Mouse (Mus musculus) kidney, adult 2 months (tissue): ENCODE measurements at regions not wholly inside any gene's neighbourhood (a gene's known extent, or its start where the extent isn't known, plus 50 kb on each side); places are given as distances from the start of the nearest gene placed in this dataset.

Experiments
- DNase-seq: peaks from one replicate; pipeline ENCODE4 v3.0.0; 2021
- H3K27ac ChIP-seq: fragments of 200-500 bp; 2 replicates; pipeline ENCODE4 v1.5.1; 2012; ENCODE audit warnings: low read depth, low read length, control low read depth, inconsistent platforms; ENCODE audit not compliant: insufficient read depth
- H3K27me3 ChIP-seq: fragments of 200-500 bp; replicated peaks from 2 replicates; pipeline ENCODE4 v1.6.1; 2012; ENCODE audit warnings: mild to moderate bottlenecking, moderate library complexity, low read length, inconsistent platforms; ENCODE audit not compliant: control insufficient read depth, insufficient read depth
- H3K36me3 ChIP-seq: fragments of 200-500 bp; 2 replicates; pipeline ENCODE4 v1.6.1; 2012; ENCODE audit warnings: mild to moderate bottlenecking, moderate library complexity, low read length, inconsistent platforms; ENCODE audit not compliant: control insufficient read depth, insufficient read depth
- H3K4me1 ChIP-seq: fragments of 200-500 bp; 2 replicates; pipeline ENCODE4 v1.6.1; 2011; ENCODE audit warnings: low read length; ENCODE audit not compliant: control insufficient read depth, insufficient read depth
- H3K4me3 ChIP-seq: fragments of 200-500 bp; 2 replicates; pipeline ENCODE4 v1.5.1; 2011; ENCODE audit warnings: mild to moderate bottlenecking, low read depth, low read length, control low read depth; ENCODE audit not compliant: insufficient read depth
- CTCF ChIP-seq: fragments of 200-500 bp; conservative IDR thresholded peaks from 2 replicates; pipeline ENCODE4 v1.5.1; 2011; ENCODE audit warnings: low read depth, mild to moderate bottlenecking, control low read depth, low read length, moderate library complexity, mixed read lengths; ENCODE audit not compliant: insufficient read depth, insufficient read length
- POLR2A ChIP-seq: fragments of 200-500 bp; IDR thresholded peaks from one replicate; pipeline ENCODE4 v1.6.1; 2011; ENCODE audit warnings: low read depth, low read length, control low read depth
- WGBS: fragments of 180-500 bp; shearing (Covaris S2); methylation state at CpG from one replicate; pipeline ENCODE4 v1.1.7; 2018; 5-methylcytosine and 5-hydroxymethylcytosine counted together

GRCm38 (mm10) chr14:105841888-105842287 is 54.7 kb downstream of the Spry2 start:
- no peaks in the 10 kb centered on the region for H3K4me1 ChIP-seq
- H3K27ac ChIP-seq: no peak overlapping the region
- no peak overlapping the region for H3K4me3 ChIP-seq
- no peak for DNase-seq
- TF ChIP-seq CTCF (no peak), POLR2A (no peak)
- no peaks in the 10 kb centered on the region for H3K27me3 ChIP-seq
- H3K36me3 ChIP-seq: no peaks in the 10 kb centered on the region

GRCm38 (mm10) chr14:105837533-105837932 is 59.1 kb downstream of the Spry2 start:
- H3K27me3 ChIP-seq: no peaks in the 10 kb centered on the region
- H3K4me1 ChIP-seq: no peaks in the 10 kb centered on the region
- TF ChIP-seq CTCF (no peak), POLR2A (no peak)
- no peaks in the 10 kb centered on the region for H3K36me3 ChIP-seq
- DNase-seq: no peak
- 90% methylated on average over 3 of the region's 3 CpGs for WGBS
- no peak overlapping the region for H3K4me3 ChIP-seq
- H3K27ac ChIP-seq: no peak overlapping the region

- 92% methylated on average over 12 of the region's 12 CpGs for WGBS
- Histone ChIP-seq H3K4me3 (no peak overlapping the region), H3K27me3 (no peaks in the 10 kb centered on the region), H3K27ac (no peak overlapping the region), H3K36me3 (no peaks in the 10 kb centered on the region), H3K4me1 (no peaks in the 10 kb centered on the region)
- DNase-seq: no peak
- no peak for TF ChIP-seq POLR2A
- no peak for TF ChIP-seq CTCF
These were observed 65.9 kb downstream of the Spry2 start for GRCm38 (mm10) chr14:105830701-105831100.

GRCm38 (mm10) chr14:105830301-105830700 is 66.3 kb downstream of the Spry2 start:
- DNase-seq: no peak

GRCm38 (mm10) chr14:105823129-105823528 is 73.5 kb downstream of the Spry2 start:
- 42% methylated on average over 8 of the region's 8 CpGs for WGBS
- peak; percentile 70 for DNase-seq
- no peak overlapping the region for H3K4me3 ChIP-seq
- TF ChIP-seq CTCF (no peak), POLR2A (no peak)
- no peaks in the 10 kb centered on the region for H3K36me3 ChIP-seq
- H3K4me1 ChIP-seq: no peaks in the 10 kb centered on the region; the same call in 1 of the 2 replicates
- no peak overlapping the region for H3K27ac ChIP-seq
- H3K27me3 ChIP-seq: no peaks in the 10 kb centered on the region

More at GRCm38 (mm10) chr14:105830301-105830700, 66.3 kb downstream of the Spry2 start:
- Histone ChIP-seq H3K36me3 (no peaks in the 10 kb centered on the region), H3K27me3 (no peaks in the 10 kb centered on the region), H3K4me3 (no peak overlapping the region), H3K27ac (no peak overlapping the region), H3K4me1 (no peaks in the 10 kb centered on the region)
- TF ChIP-seq POLR2A: no peak
- TF ChIP-seq CTCF: no peak
- 77% methylated on average over 4 of the region's 4 CpGs for WGBS

- WGBS: 60% methylated on average over 9 of the region's 9 CpGs
These were observed 74.0 kb downstream of the Spry2 start for GRCm38 (mm10) chr14:105822653-105823052.

GRCm38 (mm10) chr14:105819534-105819933 is 77.1 kb downstream of the Spry2 start:
- Histone ChIP-seq H3K4me3 (no peak overlapping the region), H3K36me3 (no peaks in the 10 kb centered on the region), H3K27ac (no peak overlapping the region), H3K27me3 (no peaks in the 10 kb centered on the region), H3K4me1 (peaks cover 3% of the 10 kb centered on the region; the same call in 1 of the 2 replicates)
- DNase-seq: no peak
- 96% methylated on average over 2 of the region's 2 CpGs for WGBS
- TF ChIP-seq CTCF (no peak), POLR2A (no peak)

More at GRCm38 (mm10) chr14:105822653-105823052, 74.0 kb downstream of the Spry2 start:
- no peak overlapping the region for H3K4me3 ChIP-seq
- no peaks in the 10 kb centered on the region for H3K27me3 ChIP-seq
- no peaks in the 10 kb centered on the region; the same call in 1 of the 2 replicates for H3K4me1 ChIP-seq
- TF ChIP-seq POLR2A (no peak), CTCF (no peak)
- H3K36me3 ChIP-seq: no peaks in the 10 kb centered on the region
- no peak for DNase-seq
- H3K27ac ChIP-seq: no peak overlapping the region
